Mouse (Mus musculus) heart, embryonic 15.5 days (tissue): ENCODE results near the gene Slc2a4. TPM values are rescaled to one million over a fixed set of nuclear protein-coding genes. Genes with fewer than 3 reads are reported as not detected.

Experiments
- ATAC-seq: fragments of 200-750 bp; cut with Nextera tagmentation; replicated peaks from 2 replicates; pipeline ENCODE4 v1.8.0; 2017; ENCODE audit warnings: low read depth, moderate TSS enrichment; ENCODE audit not compliant: insufficient number of reproducible peaks, insufficient read depth, low FRiP score
- H3K27ac ChIP-seq: fragments of 300-500 bp; sonication (generic); 2 replicates; pipeline ENCODE4 v1.5.1; 2015; ENCODE audit warnings: mild to moderate bottlenecking, inconsistent platforms
- H3K27me3 ChIP-seq: fragments of 300-500 bp; sonication (generic); 2 replicates; pipeline ENCODE4 v1.6.1; 2015; ENCODE audit warnings: inconsistent platforms
- H3K36me3 ChIP-seq: fragments of 300-500 bp; sonication (generic); 2 replicates; pipeline ENCODE4 v1.6.1; 2015; ENCODE audit warnings: mild to moderate bottlenecking, inconsistent platforms
- H3K4me1 ChIP-seq: fragments of 300-500 bp; sonication (generic); replicated peaks from 2 replicates; pipeline ENCODE4 v1.6.1; 2015; ENCODE audit warnings: inconsistent platforms
- H3K4me2 ChIP-seq: fragments of 300-500 bp; sonication (generic); 2 replicates; pipeline ENCODE4 v1.6.1; 2015; ENCODE audit warnings: inconsistent platforms, mild to moderate bottlenecking, moderate library complexity
- H3K4me3 ChIP-seq: fragments of 300-500 bp; sonication (generic); 2 replicates; pipeline ENCODE4 v1.5.1; 2015; ENCODE audit warnings: mild to moderate bottlenecking, inconsistent platforms
- H3K9ac ChIP-seq: fragments of 300-500 bp; sonication (generic); 2 replicates; pipeline ENCODE4 v1.6.1; 2015; ENCODE audit warnings: mild to moderate bottlenecking, inconsistent platforms
- H3K9me3 ChIP-seq: fragments of 300-500 bp; sonication (generic); replicated peaks from 2 replicates; pipeline ENCODE4 v1.6.1; 2016; ENCODE audit warnings: inconsistent platforms
- WGBS: fragments of 180-500 bp; shearing (Covaris S2); methylation state at CpG from one replicate; pipeline ENCODE4 v1.1.7; 2015; ENCODE audit warnings: mixed read lengths; 5-methylcytosine and 5-hydroxymethylcytosine counted together
- polyA plus RNA-seq: library from polyadenylated mRNA; unstranded; fragments of >200 nt; fragmentation: Nextera tagmentation; extraction: Ambion mirVana; gene quantifications from 2 replicates; pipeline ENCODE4 v1.2.1, GENCODE M21; 2015

Gene Slc2a4
- polyA plus RNA-seq, 1 experiment from 2014 or later: 42.6 TPM

DNA sequence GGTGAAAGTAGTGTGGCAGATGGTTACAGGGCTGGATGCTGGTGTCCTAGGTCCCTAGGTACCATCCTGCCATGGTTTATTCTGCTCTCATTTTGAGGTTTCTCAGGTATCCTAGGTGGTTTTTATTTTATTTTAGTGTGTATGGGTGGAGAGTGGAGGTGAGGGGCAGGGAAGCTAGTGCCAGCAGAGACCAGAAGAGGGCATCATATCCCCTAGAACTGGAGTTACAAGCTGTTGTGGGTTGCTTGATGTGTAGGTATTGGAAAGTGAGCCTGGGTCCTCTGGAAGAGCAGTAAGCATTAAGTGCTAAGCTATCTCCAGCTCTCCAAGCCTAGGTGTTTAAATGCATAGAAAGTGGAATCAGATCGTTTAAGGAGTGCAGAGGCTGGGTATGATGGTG lies 4.3 kb upstream of the Slc2a4 start:
- no peaks in the 10 kb centered on the region for H3K36me3 ChIP-seq
- no peaks in the 10 kb centered on the region for H3K9me3 ChIP-seq
- ATAC-seq: no peak
- H3K27ac ChIP-seq: no peak overlapping the region
- H3K27me3 ChIP-seq: no peaks in the 10 kb centered on the region
- no peak overlapping the region for H3K4me2 ChIP-seq
- no peak overlapping the region for H3K9ac ChIP-seq
- 37% methylated on average over 1 of the region's 1 CpGs for WGBS
- H3K4me1 ChIP-seq: peaks cover 18% of the 10 kb centered on the region
- H3K4me3 ChIP-seq: no peak overlapping the region

- Histone ChIP-seq H3K27ac (no peak overlapping the region), H3K4me1 (peaks cover 28% of the 10 kb centered on the region), H3K9me3 (no peaks in the 10 kb centered on the region), H3K27me3 (no peaks in the 10 kb centered on the region), H3K4me3 (no peak overlapping the region), H3K9ac (no peak overlapping the region), H3K4me2 (no peak overlapping the region), H3K36me3 (peaks cover 1% of the 10 kb centered on the region; the same call in 1 of the 2 replicates)
- no peak for ATAC-seq
- WGBS: 33% methylated on average over 4 of the region's 4 CpGs
Observed at GRCm38 (mm10) chr11:69950807-69951459, 2.9 kb upstream of the Slc2a4 start.

GRCm38 (mm10) chr11:69948763-69949150 lies 769 bp upstream of the Slc2a4 start:
- no peaks in the 10 kb centered on the region for H3K9me3 ChIP-seq

GRCm38 (mm10) chr11:69947337-69948065 lies 487 bp downstream of the Slc2a4 start:
- H3K36me3 ChIP-seq: peaks cover 23% of the 10 kb centered on the region
- peak; percentile 81 for ATAC-seq
- peaks cover 28% of the 10 kb centered on the region for H3K4me1 ChIP-seq
- H3K9ac ChIP-seq: peak overlapping the region; percentile 59
- H3K9me3 ChIP-seq: no peaks in the 10 kb centered on the region
- peak overlapping the region; percentile 84 for H3K4me2 ChIP-seq
- H3K27me3 ChIP-seq: no peaks in the 10 kb centered on the region
- peak overlapping the region; percentile 95 for H3K27ac ChIP-seq
- WGBS: 5% methylated on average over 29 of the region's 29 CpGs
- peak overlapping the region; percentile 59 for H3K4me3 ChIP-seq

More at GRCm38 (mm10) chr11:69948763-69949150, 769 bp upstream of the Slc2a4 start:
- peak overlapping the region; percentile 84 for H3K4me2 ChIP-seq
- peak; percentile 16; the same call in 1 of the 2 replicates for ATAC-seq
- H3K9ac ChIP-seq: peak overlapping the region; percentile 40
- peaks cover 22% of the 10 kb centered on the region for H3K36me3 ChIP-seq
- H3K27ac ChIP-seq: peak overlapping the region; percentile 95
- H3K27me3 ChIP-seq: no peaks in the 10 kb centered on the region
- peaks cover 34% of the 10 kb centered on the region for H3K4me1 ChIP-seq
- H3K4me3 ChIP-seq: peak overlapping the region; percentile 59
- WGBS: 1% methylated on average over 14 of the region's 14 CpGs

DNA sequence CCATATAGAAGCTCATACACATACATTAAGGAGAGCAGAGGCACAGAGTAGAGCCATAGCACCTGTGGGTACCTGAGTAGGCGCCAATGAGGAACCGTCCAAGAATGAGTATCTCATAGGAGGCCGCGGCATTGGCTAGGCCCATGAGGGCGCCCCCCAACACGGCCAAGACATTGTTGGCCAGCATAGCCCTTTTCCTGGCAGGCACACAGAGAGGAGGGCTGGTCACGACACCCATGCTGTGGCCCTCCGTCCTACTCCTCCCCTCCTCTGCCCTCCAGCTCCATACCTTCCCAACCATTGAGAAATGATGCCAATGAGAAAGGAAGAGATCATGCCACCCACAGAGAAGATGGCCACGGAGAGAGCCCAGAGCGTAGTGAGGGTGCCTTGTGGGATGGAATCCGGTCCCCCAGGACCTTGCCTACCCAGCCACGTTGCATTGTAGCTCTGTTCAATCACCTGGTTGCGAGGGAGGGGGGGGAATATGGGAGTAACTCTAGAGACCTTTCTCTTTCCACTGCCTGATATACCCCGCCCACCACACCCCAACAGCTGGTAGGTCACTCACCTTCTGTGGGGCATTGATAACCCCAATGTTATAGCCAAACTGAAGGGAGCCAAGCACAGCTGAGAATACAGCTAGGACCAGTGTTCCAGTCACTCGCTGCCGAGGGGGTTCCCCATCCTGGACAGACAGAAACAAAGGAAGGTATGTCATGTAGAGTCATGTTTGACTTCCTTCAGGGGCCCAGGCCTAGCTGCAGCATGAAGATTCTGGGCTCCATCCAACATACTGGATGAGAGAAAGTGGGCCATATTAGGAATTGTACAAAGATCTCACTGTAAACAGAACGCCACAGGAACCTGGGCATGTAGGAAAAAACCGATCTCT lies 1.7 kb downstream of the Slc2a4 start:
- peak overlapping the region; percentile 59 for H3K4me3 ChIP-seq
- no peak for ATAC-seq
- H3K4me1 ChIP-seq: peaks cover 28% of the 10 kb centered on the region
- peak overlapping the region; percentile 95 for H3K27ac ChIP-seq
- 85% methylated on average over 18 of the region's 18 CpGs for WGBS
- peaks cover 23% of the 10 kb centered on the region for H3K36me3 ChIP-seq
- H3K9ac ChIP-seq: 0 out of 2 replicates have a peak overlapping the region, but pooled peaks have one; percentile 5
- H3K4me2 ChIP-seq: peak overlapping the region; percentile 84
- no peaks in the 10 kb centered on the region for H3K27me3 ChIP-seq
- H3K9me3 ChIP-seq: no peaks in the 10 kb centered on the region

GRCm38 (mm10) chr11:69945216-69945615 lies 2.8 kb downstream of the Slc2a4 start:
- peaks cover 23% of the 10 kb centered on the region for H3K36me3 ChIP-seq
- no peak overlapping the region for H3K4me3 ChIP-seq
- 72% methylated on average over 13 of the region's 13 CpGs for WGBS
- H3K27me3 ChIP-seq: no peaks in the 10 kb centered on the region
- H3K9me3 ChIP-seq: no peaks in the 10 kb centered on the region
- no peak for ATAC-seq
- no peak overlapping the region for H3K27ac ChIP-seq
- H3K4me1 ChIP-seq: peaks cover 28% of the 10 kb centered on the region
- no peak overlapping the region for H3K9ac ChIP-seq
- H3K4me2 ChIP-seq: no peak overlapping the region

DNA sequence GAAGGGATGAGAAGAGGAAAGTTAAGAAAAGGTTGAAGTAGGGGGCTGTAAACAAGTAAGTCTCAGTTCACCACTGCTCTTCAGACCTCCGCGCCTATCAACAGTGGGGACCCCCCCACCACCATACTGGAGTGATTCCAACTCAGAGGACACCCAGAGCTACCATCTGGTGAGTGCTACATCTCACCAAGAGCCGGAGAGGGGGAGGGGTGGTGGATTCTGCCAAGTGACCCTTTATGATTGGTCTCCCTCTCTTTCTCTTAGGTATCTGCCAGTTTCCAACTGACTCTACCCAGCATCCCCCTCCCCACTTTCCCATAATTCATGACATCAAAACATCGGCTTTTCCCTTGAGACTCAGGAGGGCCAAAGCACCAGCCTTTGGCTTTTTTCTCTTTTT lies 7.0 kb downstream of the Slc2a4 start:
- no peak for ATAC-seq
- no peak overlapping the region for H3K4me2 ChIP-seq
- no peak overlapping the region for H3K27ac ChIP-seq
- no peak overlapping the region for H3K9ac ChIP-seq
- no peak overlapping the region for H3K4me3 ChIP-seq
- WGBS: 69% methylated on average over 4 of the region's 4 CpGs
- peaks cover 22% of the 10 kb centered on the region for H3K36me3 ChIP-seq
- H3K27me3 ChIP-seq: peaks cover 20% of the 10 kb centered on the region
- H3K4me1 ChIP-seq: peaks cover 31% of the 10 kb centered on the region
- no peaks in the 10 kb centered on the region for H3K9me3 ChIP-seq

DNA sequence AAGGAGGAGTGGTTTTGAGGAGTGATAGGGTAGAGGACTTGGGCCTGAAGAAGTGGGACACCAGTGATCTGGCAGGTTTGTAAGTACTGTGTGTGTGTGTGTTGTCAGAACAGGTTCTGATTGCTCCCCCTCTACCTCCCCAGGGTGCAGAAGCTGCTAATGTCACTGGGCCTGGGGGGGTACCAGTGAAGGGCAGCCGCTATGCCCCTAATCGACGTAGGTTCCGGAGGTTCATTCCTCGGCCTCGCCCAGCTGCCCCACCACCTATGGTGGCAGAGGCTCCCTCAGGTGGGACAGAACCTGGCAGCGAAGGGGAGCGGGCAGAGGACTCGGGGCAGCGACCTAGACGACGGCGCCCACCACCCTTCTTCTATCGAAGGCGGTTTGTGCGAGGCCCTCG lies 8.3 kb downstream of the Slc2a4 start:
- Histone ChIP-seq H3K9me3 (no peaks in the 10 kb centered on the region), H3K36me3 (peaks cover 11% of the 10 kb centered on the region), H3K4me3 (no peak overlapping the region), H3K4me2 (no peak overlapping the region), H3K27me3 (peaks cover 26% of the 10 kb centered on the region), H3K9ac (no peak overlapping the region), H3K4me1 (peaks cover 36% of the 10 kb centered on the region), H3K27ac (no peak overlapping the region)
- ATAC-seq: no peak
- 87% methylated on average over 17 of the region's 17 CpGs for WGBS

DNA sequence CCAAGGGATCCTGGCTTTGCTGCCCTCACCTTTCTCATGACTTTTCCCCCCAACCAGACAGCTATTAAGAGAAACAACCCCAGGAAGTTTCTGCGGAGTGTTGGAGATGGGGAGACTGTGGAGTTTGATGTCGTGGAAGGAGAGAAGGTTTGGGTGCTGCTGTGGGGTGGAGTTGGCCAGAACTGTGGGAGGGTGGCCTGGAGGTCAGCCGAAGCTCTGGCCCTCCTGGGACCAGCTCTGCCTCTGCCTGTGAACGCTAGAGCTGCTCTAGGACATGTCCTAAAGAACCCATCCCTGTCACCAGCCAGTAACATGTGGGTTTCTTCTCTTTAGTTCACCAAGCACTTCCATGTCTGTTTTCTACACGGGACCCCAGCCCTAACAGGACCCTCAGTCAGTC lies 8.8 kb downstream of the Slc2a4 start:
- no peak for ATAC-seq
- no peaks in the 10 kb centered on the region for H3K9me3 ChIP-seq
- H3K4me2 ChIP-seq: no peak overlapping the region
- peaks cover 26% of the 10 kb centered on the region for H3K27me3 ChIP-seq
- WGBS: 57% methylated on average over 5 of the region's 5 CpGs
- H3K36me3 ChIP-seq: peaks cover 5% of the 10 kb centered on the region; the same call in 1 of the 2 replicates
- H3K4me3 ChIP-seq: no peak overlapping the region
- H3K27ac ChIP-seq: no peak overlapping the region
- H3K9ac ChIP-seq: no peak overlapping the region
- peaks cover 41% of the 10 kb centered on the region for H3K4me1 ChIP-seq

- 36% methylated on average over 9 of the region's 9 CpGs for WGBS
- Histone ChIP-seq H3K36me3 (no peaks in the 10 kb centered on the region; the same call in 1 of the 2 replicates), H3K9me3 (no peaks in the 10 kb centered on the region), H3K4me2 (no peak overlapping the region), H3K4me1 (peaks cover 41% of the 10 kb centered on the region), H3K4me3 (no peak overlapping the region), H3K27me3 (peaks cover 26% of the 10 kb centered on the region), H3K9ac (no peak overlapping the region), H3K27ac (no peak overlapping the region)
- no peak for ATAC-seq
Observed at GRCm38 (mm10) chr11:69938401-69938979, 9.5 kb downstream of the Slc2a4 start.

DNA sequence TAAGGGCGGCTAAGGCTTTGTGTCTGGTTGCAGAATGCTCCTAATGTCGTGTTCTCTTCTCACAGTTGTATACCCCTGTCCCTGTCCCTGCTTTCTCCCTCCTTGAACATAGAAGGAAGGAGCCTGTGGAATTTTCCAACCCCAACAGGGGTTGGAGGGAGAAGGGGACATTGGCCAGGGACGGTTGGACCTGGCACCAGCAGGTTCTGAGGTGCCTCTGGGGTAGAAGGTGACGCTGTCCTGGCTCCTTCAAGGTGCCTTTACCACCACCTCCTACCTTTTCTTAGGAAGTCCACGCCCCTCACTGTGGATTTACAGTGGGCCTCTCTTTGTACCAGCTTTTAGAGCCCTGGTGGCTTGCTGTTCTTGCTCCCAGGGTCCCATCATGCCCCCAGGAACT lies 10.2 kb downstream of the Slc2a4 start:
- Histone ChIP-seq H3K9ac (no peak overlapping the region), H3K27ac (peak overlapping the region; percentile 61)
- 53% methylated on average over 5 of the region's 5 CpGs for WGBS

More for the DNA sequence above, 10.2 kb downstream of the Slc2a4 start:
- H3K4me3 ChIP-seq: no peak overlapping the region
- peaks cover 41% of the 10 kb centered on the region for H3K4me1 ChIP-seq
- no peak for ATAC-seq
- H3K4me2 ChIP-seq: no peak overlapping the region
- H3K9me3 ChIP-seq: no peaks in the 10 kb centered on the region
- no peaks in the 10 kb centered on the region; the same call in 1 of the 2 replicates for H3K36me3 ChIP-seq
- H3K27me3 ChIP-seq: peaks cover 26% of the 10 kb centered on the region
